Mouse (Mus musculus) monocyte, adult 2 months (primary cell): ENCODE results near the gene Myo18b.

ENCODE experiments used
- DNase-seq, 2 experiments: peaks; one replicate each; pipeline ENCODE4 v3.0.0; 2022; ENCODE audit warnings: low spot score in 2 of 2, low read depth in 1 of 2

Myo18b gene

GRCm38 (mm10) chr5:112895674-112896654 is at the start of gene Myo18b:
Myo18b (minus strand) TSS chr5:112896362.
- no peak for DNase-seq

- DNase-seq, result no peak
Observed at GRCm38 (mm10) chr5:112945925-112946324, 49.8 kb upstream of the Myo18b start.

DNA sequence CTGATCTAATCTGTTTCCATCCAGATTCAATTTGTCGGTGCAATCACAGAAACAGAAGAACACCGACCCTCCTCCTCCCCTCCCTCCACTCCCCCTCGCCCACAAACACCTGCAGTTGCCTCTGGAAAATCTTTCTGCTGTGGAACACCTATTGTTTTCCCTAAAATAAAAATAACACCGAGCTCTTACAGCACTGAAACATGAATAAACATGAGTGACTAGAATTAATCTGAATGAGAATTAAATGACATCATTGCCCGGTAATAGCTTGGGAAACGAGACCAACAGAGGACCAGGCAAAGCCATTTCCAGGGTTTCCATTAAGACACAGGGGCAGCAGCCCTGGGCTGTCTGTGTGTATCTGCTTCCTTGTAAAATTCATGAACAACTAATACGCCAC is 46.1 kb upstream of the Myo18b start:
- no peak for DNase-seq

GRCm38 (mm10) chr5:112941001-112941400 is 44.8 kb upstream of the Myo18b start:
- no peak for DNase-seq

DNA sequence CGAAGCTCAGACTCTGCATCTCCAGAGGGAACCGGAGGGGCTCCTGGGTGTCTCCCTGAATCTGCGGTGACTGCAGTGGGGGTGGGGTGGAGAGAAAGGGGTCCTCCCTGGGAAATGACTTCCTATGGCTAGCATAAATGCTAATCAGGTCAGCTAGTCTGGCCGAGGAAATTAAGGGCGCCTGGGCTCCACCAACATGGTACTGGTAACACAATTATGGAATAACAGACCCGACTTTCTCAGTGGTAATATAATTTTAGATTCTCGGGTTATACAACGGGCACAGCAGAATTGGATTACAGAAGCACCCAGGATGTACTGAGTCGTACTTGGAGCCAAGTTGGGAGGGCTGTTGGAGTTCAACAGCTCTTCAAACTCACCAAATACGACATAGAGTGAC is 40.5 kb upstream of the Myo18b start:
- DNase-seq, result no peak

DNA sequence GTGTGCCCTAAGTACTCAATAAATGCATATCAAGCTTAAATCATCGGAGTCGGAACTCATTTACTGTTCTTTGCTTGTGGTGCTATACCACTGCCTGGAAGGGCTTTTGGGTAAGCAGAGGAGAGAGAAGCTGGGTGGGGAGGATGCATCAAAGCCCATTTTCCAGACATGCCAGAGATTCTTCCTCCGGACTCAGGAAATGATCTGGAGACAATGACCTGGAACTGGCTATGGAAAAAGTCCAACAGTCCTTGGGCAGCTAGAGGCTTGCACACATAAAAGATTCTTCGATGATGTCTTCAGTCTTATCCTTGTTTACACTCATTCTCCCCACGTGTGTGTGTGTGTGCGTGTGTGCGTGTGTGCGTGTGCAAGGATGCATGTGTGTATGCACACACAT is 39.3 kb upstream of the Myo18b start:
- DNase-seq, result no peak

DNA sequence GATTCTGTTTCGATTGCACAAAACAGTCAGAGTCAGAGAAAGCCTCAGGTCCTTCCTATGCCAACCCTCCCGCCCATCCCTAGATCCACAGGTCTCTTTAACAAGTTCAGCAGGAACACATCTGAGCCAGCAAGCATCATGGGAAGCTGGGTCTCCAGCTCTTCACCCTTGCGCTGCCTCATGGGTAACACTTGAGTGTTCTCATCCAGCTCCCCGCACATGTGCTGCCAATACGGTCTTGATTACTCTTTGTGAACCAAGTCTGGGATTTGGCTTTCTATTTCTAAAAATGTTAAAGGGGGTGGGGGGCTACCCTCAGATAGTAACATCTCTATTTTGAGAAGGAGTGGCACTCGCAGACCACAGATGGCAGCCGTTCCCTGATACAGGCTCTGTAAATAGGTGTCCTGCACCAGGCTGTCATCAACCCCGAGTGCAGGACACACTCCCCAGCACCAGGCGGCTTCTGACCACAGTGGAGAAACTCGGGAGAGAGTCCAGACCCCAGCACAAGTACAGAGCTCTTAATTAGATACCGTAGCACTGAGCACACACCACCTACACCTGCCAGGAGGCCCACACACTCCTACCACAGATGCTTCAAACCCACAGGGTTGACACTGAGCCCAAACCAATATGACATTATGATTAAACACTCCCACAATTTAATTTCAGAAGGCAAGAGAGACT is 36.9 kb upstream of the Myo18b start:
- DNase-seq, result no peak

- no peak for DNase-seq
Observed at GRCm38 (mm10) chr5:112931901-112932300, 35.7 kb upstream of the Myo18b start.

GRCm38 (mm10) chr5:112928201-112928881 is 32.2 kb upstream of the Myo18b start:
- DNase-seq, result no peak

DNA sequence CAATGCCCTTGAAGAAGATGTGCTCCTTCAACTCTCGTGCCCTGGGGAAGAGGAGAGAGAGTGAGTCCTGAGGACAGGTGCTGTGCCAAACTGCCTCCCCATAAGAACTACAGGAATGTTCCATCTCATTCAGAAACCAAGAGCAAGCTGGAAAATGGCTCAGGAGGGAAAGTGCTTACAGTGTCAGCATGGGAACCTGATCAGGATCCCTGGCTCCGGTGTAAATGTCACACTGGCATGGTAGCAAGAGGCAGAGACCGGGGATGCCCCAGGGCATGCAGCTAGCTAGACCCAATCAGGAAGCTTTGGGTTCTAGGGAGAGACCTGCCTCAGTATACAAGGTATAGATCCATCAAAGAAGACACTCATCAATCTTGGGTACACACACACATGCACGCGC is 29.3 kb upstream of the Myo18b start:
- DNase-seq, result no peak

- DNase-seq, result no peak
Observed at GRCm38 (mm10) chr5:112924806-112925205, 28.6 kb upstream of the Myo18b start.

DNA sequence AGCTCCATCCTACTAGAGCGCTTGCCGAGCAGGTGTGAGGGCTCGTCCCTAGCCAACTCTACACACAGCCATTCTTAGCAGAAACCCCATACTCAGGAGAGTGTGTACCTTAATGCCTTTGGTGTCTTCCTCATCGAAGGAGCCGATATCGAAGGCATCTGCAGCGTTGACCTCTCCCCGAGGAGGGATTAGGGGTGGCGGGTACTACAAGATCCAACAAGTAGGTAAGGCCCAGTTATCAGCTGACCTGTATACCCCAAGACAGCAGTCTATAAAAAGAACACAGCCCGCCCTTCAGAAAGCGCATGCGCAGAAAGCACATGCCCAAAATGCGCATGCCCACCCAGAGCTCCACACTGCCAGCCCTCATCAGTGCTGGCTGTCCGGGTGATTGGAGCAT is 27.7 kb upstream of the Myo18b start:
- no peak for DNase-seq

DNA sequence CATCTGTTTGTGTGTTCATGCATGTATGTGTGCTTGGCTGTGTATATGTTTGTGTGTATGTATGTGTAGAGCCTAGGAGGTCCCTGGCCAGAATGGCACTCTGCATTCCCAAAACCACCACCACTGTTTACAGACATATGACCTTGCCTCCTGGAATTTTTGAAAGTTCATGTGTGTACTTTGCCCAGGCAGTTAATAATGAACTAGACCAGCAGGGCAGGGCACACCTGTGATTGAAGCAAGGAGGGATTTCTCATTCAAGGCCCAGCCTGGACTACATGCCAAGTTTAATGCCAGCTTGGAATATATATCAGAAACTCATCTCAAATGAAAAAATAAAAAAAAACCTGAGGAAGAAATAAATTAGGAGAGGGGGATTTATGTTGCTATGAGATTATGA is 25.8 kb upstream of the Myo18b start:
- DNase-seq, result no peak

- DNase-seq, result no peak
Observed at GRCm38 (mm10) chr5:112910381-112910780, 14.2 kb upstream of the Myo18b start.

DNA sequence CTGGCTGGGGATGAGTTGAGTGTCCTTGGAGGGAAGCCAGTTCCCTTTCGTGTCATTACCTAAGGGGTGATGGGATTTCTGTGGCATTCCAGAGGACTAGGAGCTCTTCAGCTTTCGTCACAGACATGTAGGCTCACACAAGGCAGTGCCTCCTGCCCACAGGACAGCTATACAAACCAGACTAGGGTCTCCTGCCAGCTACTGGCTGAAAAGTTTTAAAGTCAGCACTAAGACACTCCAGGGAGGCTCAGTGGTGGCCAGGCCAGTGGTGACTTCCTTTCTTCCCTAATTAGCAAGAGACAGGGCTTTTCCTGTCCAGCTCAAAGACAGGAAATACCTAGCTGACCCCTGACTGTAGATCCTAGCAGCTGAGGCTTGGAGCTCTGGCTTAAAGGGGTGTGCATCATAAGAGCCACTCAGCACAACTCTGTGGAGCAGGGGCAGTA is 12.0 kb upstream of the Myo18b start:
- DNase-seq, result no peak

- DNase-seq, result no peak
Observed at GRCm38 (mm10) chr5:112907504-112907903, 11.3 kb upstream of the Myo18b start.

DNA sequence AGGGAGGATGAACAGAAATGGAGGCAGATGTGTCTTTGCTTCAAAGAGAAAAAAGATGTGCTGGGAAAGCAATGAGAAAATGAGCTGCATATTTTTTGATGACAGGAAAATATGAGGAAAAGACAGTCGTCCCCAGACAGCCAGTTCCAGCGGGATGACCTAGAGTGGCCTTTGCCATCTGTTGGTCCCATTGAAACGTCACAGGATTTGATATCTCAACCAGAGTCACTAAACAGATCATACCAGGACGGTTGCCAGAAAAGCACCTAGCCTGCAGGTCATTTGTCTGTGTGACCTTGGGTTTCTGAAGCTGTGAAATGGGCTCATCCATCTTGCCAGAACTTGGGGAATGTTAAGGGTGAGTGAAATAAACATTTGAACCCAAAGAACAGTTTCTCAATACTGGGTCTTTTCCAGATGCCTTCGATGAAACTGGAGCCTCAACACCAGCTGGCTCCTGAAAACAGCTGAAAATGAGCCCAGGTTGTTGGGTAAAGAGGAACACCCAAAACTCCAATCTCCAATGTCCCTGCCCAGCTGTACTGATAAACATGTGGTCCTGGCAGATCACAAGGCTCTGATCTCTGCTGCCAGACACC is 2.6 kb downstream of the Myo18b start:
- no peak for DNase-seq

- DNase-seq, result no peak
Observed at GRCm38 (mm10) chr5:112892411-112892810, 3.8 kb downstream of the Myo18b start.

DNA sequence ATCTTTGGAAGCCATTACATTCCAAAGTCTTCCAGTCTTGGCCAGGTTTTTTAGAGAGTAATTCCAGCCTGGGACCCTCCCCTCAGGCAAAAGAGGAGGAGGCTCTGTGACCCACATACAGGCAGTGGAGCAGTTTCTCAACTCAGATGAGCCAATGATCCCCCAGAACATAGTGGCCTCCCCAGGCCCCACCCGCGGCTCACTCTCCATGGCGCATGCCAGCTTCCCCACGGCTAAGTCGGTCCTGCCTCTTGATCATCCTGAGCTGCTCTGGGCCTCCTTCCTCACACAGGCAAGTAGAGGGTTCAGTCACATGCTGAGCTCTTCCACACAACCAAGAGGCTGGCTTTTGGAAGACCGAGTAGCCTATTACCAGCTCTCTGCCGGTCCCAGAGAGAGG is 7.5 kb downstream of the Myo18b start:
- DNase-seq, result no peak

GRCm38 (mm10) chr5:112886687-112887491 is 9.3 kb downstream of the Myo18b start:
- no peak for DNase-seq
